Mouse (Mus musculus): ENCODE results near the gene Resf1. TPM values are rescaled to one million over a fixed set of nuclear protein-coding genes. Genes with fewer than 3 reads are reported as not detected.

Resf1 gene
- polyA plus RNA-seq, 1 experiment = 8.2 TPM

- TF ChIP-seq MYOG (IDR thresholded peaks at IDR 0.05; ENCODE audit: control insufficient read depth in 1 of 3, insufficient read depth in 1 of 3, insufficient read length in 2 of 3, low read depth in 2 of 3) (no peak), E2F4 (IDR thresholded peaks at IDR 0.05; ENCODE audit: insufficient read depth) (no peak), MYOD1 (IDR thresholded peaks at IDR 0.05; ENCODE audit: control insufficient read depth in 1 of 3, insufficient read length in 2 of 3, low read depth in 2 of 3) (no peak), TCF3 (IDR thresholded peaks at IDR 0.05; ENCODE audit: insufficient read length, low read depth) (no peak), USF1 (IDR thresholded peaks at IDR 0.05; ENCODE audit: low read depth) (no peak), CEBPB (IDR thresholded peaks at IDR 0.05; ENCODE audit: insufficient read depth, poor library complexity, severe bottlenecking) (no peak), TCF12 (IDR thresholded peaks at IDR 0.05; ENCODE audit: insufficient read depth, poor library complexity, severe bottlenecking) (no peak), POLR2AphosphoS2 (IDR thresholded peaks at IDR 0.05; ENCODE audit: insufficient read length, low read depth) (no peak), POLR2A (IDR thresholded peaks at IDR 0.05; ENCODE audit: insufficient read length, low read depth) (no peak), REST (IDR thresholded peaks at IDR 0.05; ENCODE audit: insufficient read depth, insufficient read length) (no peak), MAX (IDR thresholded peaks at IDR 0.05; ENCODE audit: low read depth) (no peak), SRF (IDR thresholded peaks at IDR 0.05; ENCODE audit: control insufficient read depth, insufficient read length, low read depth) (no peak)
- H3K27me3 ChIP-seq (ENCODE audit: control insufficient read depth, insufficient read depth, insufficient read length) = no peaks in the 10 kb centered on the region
- H3K4me3 ChIP-seq = no peak overlapping the region
- H3ac ChIP-seq (ENCODE audit: control insufficient read depth, insufficient read length) = no peak overlapping the region
- peak overlapping the region; percentile 52 for H3K4me2 ChIP-seq (ENCODE audit: low read depth)
- H3K36me3 ChIP-seq (ENCODE audit: control insufficient read depth, insufficient read depth) = peaks cover 84% of the 10 kb centered on the region
- peaks cover 71% of the 10 kb centered on the region for H3K79me2 ChIP-seq (ENCODE audit: control insufficient read depth, insufficient read depth)
Measured at GRCm38 (mm10) chr6:149314918-149315317, 5.7 kb downstream of the Resf1 start.

- H3K36me3 ChIP-seq (ENCODE audit: control insufficient read depth, insufficient read depth) = peaks cover 92% of the 10 kb centered on the region
- TF ChIP-seq MYOG (IDR thresholded peaks at IDR 0.05; ENCODE audit: control insufficient read depth in 1 of 3, insufficient read depth in 1 of 3, insufficient read length in 2 of 3, low read depth in 2 of 3) (peak in 1 of 3 experiments; percentile 65), MYOD1 (IDR thresholded peaks at IDR 0.05; ENCODE audit: control insufficient read depth in 1 of 3, insufficient read length in 2 of 3, low read depth in 2 of 3) (no peak), CEBPB (IDR thresholded peaks at IDR 0.05; ENCODE audit: insufficient read depth, poor library complexity, severe bottlenecking) (no peak), POLR2AphosphoS2 (IDR thresholded peaks at IDR 0.05; ENCODE audit: insufficient read length, low read depth) (no peak), USF1 (IDR thresholded peaks at IDR 0.05; ENCODE audit: low read depth) (no peak), TCF12 (IDR thresholded peaks at IDR 0.05; ENCODE audit: insufficient read depth, poor library complexity, severe bottlenecking) (no peak), SRF (IDR thresholded peaks at IDR 0.05; ENCODE audit: control insufficient read depth, insufficient read length, low read depth) (no peak), E2F4 (IDR thresholded peaks at IDR 0.05; ENCODE audit: insufficient read depth) (no peak), POLR2A (IDR thresholded peaks at IDR 0.05; ENCODE audit: insufficient read length, low read depth) (no peak)
- no peaks in the 10 kb centered on the region for H3K27me3 ChIP-seq (ENCODE audit: control insufficient read depth, insufficient read depth, insufficient read length)
Measured at GRCm38 (mm10) chr6:149323523-149324241, 14.5 kb downstream of the Resf1 start.

GRCm38 (mm10) chr6:149324242-149324633 is 15.0 kb downstream of the Resf1 start:
- H3K36me3 ChIP-seq (ENCODE audit: control insufficient read depth, insufficient read depth) = peaks cover 87% of the 10 kb centered on the region
- no peaks in the 10 kb centered on the region for H3K27me3 ChIP-seq (ENCODE audit: control insufficient read depth, insufficient read depth, insufficient read length)
- no peak for TF ChIP-seq MYOD1 (IDR thresholded peaks at IDR 0.05; ENCODE audit: control insufficient read depth in 1 of 3, insufficient read length in 2 of 3, low read depth in 2 of 3)
- no peak for TF ChIP-seq USF1 (IDR thresholded peaks at IDR 0.05; ENCODE audit: low read depth)
- TF ChIP-seq E2F4 (IDR thresholded peaks at IDR 0.05; ENCODE audit: insufficient read depth) = no peak
- H3K4me2 ChIP-seq (ENCODE audit: low read depth) = peak overlapping the region; percentile 8
- H3ac ChIP-seq (ENCODE audit: control insufficient read depth, insufficient read length) = no peak overlapping the region
- peaks cover 13% of the 10 kb centered on the region for H3K79me2 ChIP-seq (ENCODE audit: control insufficient read depth, insufficient read depth)
- no peak overlapping the region for H3K4me3 ChIP-seq

More at GRCm38 (mm10) chr6:149323523-149324241, 14.5 kb downstream of the Resf1 start:
- Histone ChIP-seq H3K79me2 (ENCODE audit: control insufficient read depth, insufficient read depth) (peaks cover 13% of the 10 kb centered on the region), H3K4me3 (no peak overlapping the region), H3ac (ENCODE audit: control insufficient read depth, insufficient read length) (no peak overlapping the region), H3K4me2 (ENCODE audit: low read depth) (peak overlapping the region; percentile 8)

GRCm38 (mm10) chr6:149329071-149329470 is 19.9 kb downstream of the Resf1 start:
- Histone ChIP-seq H3K4me2 (ENCODE audit: low read depth) (no peak overlapping the region), H3K36me3 (ENCODE audit: control insufficient read depth, insufficient read depth) (peaks cover 73% of the 10 kb centered on the region), H3ac (ENCODE audit: control insufficient read depth, insufficient read length) (no peak overlapping the region), H3K79me2 (ENCODE audit: control insufficient read depth, insufficient read depth) (peaks cover 7% of the 10 kb centered on the region), H3K27me3 (ENCODE audit: control insufficient read depth, insufficient read depth, insufficient read length) (no peaks in the 10 kb centered on the region), H3K4me3 (no peak overlapping the region)
- TF ChIP-seq POLR2AphosphoS2 (IDR thresholded peaks at IDR 0.05; ENCODE audit: insufficient read length, low read depth) (peak; percentile 56), CEBPB (IDR thresholded peaks at IDR 0.05; ENCODE audit: insufficient read depth, poor library complexity, severe bottlenecking) (no peak)

GRCm38 (mm10) chr6:149330332-149330731 is 21.1 kb downstream of the Resf1 start:
- H3K4me2 ChIP-seq (ENCODE audit: low read depth) = no peak overlapping the region
- TF ChIP-seq SRF (IDR thresholded peaks at IDR 0.05; ENCODE audit: control insufficient read depth, insufficient read length, low read depth) (no peak), MYOG (IDR thresholded peaks at IDR 0.05; ENCODE audit: control insufficient read depth in 1 of 3, insufficient read depth in 1 of 3, insufficient read length in 2 of 3, low read depth in 2 of 3) (no peak), POLR2A (IDR thresholded peaks at IDR 0.05; ENCODE audit: insufficient read length, low read depth) (no peak), USF1 (IDR thresholded peaks at IDR 0.05; ENCODE audit: low read depth) (no peak), TCF12 (IDR thresholded peaks at IDR 0.05; ENCODE audit: insufficient read depth, poor library complexity, severe bottlenecking) (no peak), POLR2AphosphoS2 (IDR thresholded peaks at IDR 0.05; ENCODE audit: insufficient read length, low read depth) (no peak), E2F4 (IDR thresholded peaks at IDR 0.05; ENCODE audit: insufficient read depth) (no peak)
- H3K36me3 ChIP-seq (ENCODE audit: control insufficient read depth, insufficient read depth) = peaks cover 76% of the 10 kb centered on the region
- H3ac ChIP-seq (ENCODE audit: control insufficient read depth, insufficient read length) = no peak overlapping the region
- peaks cover 7% of the 10 kb centered on the region for H3K79me2 ChIP-seq (ENCODE audit: control insufficient read depth, insufficient read depth)
- no peaks in the 10 kb centered on the region for H3K27me3 ChIP-seq (ENCODE audit: control insufficient read depth, insufficient read depth, insufficient read length)
- no peak overlapping the region for H3K4me3 ChIP-seq
